Mouse (Mus musculus): ENCODE data around the gene Ttc21b.

- no peak for TF ChIP-seq CTCF (IDR thresholded peaks at IDR 0.05; ENCODE audit: insufficient read depth, low read depth, low read length)
- no peak for TF ChIP-seq POLR2A (IDR thresholded peaks at IDR 0.05; ENCODE audit: insufficient read depth, low read depth, low read length)
Measured at GRCm38 (mm10) chr2:66177886-66178847, 78.2 kb downstream of the Ttc21b start.

Measured in olfactory bulb, adult 2 months (tissue).